Mouse (Mus musculus) kidney, adult 11 months (tissue): ENCODE data around the gene Thpo.
A peak's percentile ranks its signal among the peaks of the same experiment; 100 is the strongest.

Experiments
- DNase-seq: peaks from one replicate; pipeline ENCODE4 v3.0.0; 2022

The Thpo gene

GRCm38 (mm10) chr16:20702522-20702893 lies 31.8 kb downstream of the Thpo start:
- peak; percentile 62 for DNase-seq

DNA sequence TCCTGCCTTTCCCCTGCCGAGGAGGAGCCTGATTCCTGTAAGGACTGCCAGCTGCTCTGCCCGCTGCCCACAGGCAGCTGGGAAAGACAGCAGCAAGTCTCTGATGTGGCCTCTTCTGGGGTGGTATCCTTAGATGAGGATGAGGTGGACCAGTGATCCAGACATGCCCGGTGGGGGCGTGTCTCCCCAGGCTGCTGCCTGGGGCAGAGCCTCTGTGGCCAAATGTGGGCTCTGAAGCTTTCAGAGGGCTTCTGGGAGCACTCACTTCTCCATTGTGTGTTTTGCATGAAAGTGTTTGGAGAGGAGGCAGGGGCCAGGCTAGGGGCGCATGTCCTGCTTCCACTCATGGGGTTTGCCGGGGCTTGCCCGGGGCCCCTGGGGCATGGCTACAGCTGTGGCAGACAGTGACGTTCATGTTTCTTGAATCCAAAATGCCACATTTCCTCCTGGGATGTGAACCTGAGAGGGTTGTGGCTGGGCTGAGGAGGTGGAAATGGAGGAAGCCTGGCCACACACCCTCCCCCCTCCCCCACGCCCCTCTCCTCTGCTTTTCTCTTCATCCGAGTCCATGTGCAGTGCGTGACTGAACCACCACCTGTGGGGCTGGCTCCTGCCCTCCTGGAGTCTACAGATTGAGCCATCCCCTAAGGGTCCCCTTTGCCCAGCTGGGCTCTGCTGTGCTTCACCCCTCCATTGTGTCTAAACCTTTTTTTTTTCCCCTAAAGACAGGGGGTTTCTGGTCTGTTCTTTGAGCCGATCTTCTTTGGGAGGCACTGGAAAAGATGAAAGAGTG lies 32.4 kb downstream of the Thpo start:
- DNase-seq, result no peak

GRCm38 (mm10) chr16:20701316-20701715 lies 33.0 kb downstream of the Thpo start:
- no peak for DNase-seq

DNA sequence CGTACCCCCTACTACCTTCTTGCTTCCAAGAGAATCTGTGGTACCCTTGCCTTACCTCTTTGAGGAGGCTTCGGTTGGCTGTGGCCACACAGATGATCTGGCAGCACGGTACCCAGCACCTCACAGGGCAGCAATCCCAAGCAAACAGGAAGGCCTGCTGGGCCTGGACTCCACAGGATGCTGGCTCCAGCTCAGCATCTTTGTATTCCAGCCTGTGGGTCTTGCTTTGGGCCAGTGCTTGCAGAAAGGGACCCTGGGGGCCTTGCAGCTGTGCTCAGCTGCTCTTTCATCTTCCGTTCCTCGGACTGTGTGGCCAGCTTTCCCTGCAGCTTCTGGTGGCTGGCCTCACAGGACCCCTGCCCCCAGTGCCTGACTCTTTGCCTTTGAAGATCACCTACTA lies 34.3 kb downstream of the Thpo start:
- no peak for DNase-seq

DNA sequence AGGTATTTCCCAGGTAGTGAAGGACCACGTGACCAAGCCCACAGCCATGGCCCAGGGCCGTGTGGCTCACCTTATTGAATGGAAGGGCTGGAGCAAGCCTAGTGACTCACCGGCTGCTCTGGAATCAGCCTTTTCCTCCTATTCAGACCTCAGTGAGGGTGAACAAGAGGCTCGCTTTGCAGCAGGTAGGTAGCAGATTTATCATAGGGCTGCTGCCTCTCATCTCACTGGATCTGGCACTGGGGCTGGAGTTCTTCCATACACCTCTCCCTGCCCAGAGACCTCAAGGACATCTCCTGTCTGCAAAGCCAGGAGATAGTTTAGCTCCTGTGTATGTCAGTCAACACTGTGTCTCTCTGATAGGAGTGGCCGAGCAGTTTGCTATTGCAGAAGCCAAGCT lies 35.0 kb downstream of the Thpo start:
- DNase-seq, result no peak

DNA sequence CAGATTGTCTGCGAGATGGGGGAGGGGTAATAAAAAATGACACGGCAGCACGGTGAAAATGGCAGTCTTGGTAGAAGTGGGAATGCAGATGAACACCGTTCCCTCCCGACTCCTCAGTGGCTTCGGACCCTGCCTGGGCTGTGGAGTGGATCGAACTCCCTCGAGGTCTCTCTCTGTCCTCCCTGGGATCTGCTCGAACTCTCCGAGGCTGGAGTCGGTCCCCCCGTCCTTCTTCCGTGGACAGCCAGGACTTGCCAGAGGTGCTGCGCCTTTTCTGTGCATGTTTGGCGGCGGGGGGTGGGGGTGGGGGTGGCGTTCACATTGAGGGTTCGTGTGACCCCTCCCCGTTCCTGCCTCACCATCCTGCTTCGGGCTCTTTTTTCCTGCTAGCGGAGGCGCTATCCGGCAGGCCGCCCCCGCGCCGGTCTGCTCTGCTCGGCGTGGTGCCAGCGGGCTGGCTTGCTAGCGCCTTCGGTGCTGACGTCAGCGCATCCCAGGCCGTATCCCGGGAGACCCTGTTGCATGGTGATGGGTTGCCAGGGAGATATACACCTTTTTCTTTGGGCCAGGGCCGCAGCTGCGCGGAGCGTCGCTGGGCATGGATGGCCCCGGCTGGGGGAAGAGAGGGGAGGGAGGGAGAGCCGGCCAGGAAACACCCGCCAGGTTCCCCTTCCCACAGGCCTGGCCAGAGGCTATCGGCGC lies 38.5 kb downstream of the Thpo start:
- peak; percentile 76 for DNase-seq

DNA sequence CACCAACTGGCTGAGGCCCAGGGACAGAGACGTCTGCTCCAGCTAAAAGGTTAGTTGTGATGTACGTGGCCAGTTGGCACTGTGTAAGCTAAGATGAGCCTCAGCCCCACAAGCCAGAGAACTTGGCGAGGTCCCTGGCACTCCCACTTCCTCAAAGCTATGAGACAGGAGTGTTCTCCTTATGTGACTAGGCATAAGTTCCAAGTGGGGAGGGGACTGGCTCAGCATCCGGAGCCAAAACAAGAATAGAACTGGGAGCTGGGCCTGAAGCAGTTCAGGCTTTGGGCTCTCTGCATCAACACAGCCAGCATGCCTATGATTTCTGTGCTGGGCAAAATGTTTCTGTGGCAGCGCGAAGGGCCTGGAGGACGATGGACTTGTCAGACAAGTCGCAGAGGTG lies 39.5 kb downstream of the Thpo start:
- DNase-seq, result no peak

DNA sequence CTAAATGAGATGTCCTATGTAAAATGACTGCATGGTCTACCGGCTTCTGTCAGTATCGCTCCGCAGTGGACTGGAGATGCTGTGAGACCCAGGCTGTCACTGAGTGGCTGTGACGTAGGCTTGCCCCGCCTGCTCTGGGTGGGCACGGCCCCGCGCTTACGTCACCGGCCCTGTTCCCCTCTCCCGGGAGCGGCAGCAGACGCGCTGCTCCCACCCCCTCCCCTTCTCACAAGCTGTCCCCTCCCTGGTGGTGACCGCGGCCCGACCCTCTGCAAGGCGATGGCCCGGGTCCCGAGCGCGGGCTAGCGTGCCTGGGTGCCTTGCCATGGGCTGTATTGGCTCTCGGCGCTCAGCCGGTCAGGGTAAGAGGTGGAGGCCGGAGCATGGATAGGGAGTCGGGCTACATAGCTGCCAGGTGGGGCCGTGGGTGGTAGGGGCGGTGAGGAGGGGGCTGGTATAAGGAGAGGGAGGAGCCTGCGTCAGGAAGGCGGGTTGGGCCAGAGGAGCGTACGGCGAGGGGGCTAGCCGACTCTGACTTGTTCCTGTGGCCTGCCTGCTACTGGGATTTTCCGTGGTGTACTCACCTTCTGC lies 41.1 kb downstream of the Thpo start, which contains the start of gene Fam131a:
Gene Fam131a (plus strand): TSS at position 131 of the 591 bp plus-strand sequence.
- peak; percentile 81 for DNase-seq

GRCm38 (mm10) chr16:20692241-20692965 lies 41.9 kb downstream of the Thpo start:
- no peak for DNase-seq

GRCm38 (mm10) chr16:20691617-20692016 lies 42.7 kb downstream of the Thpo start:
- DNase-seq, result no peak

DNA sequence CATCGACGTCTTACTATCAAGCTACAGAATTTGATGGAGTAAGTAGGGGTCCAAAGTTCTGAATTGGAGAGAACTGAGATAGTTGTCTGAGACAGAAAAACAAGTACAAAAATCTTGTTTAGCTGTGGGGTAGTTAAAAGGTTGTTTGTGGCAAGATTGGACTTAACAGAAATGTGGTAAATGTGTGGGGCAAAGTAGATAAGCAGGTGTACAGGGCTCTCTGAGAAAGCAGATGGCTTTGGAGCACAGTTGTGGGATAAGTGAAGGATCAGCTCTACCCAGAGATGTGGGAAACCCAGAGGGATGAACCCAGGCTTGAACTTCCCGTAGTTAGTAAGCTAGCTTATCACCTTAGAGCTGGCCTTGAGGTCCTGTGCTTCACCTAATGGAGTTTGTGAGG lies 43.5 kb downstream of the Thpo start:
- no peak for DNase-seq

- peak; percentile 82 for DNase-seq
Measured at GRCm38 (mm10) chr16:20677974-20678675, 56.2 kb downstream of the Thpo start.

- no peak for DNase-seq
Measured at GRCm38 (mm10) chr16:20677380-20677779, 56.9 kb downstream of the Thpo start.

DNA sequence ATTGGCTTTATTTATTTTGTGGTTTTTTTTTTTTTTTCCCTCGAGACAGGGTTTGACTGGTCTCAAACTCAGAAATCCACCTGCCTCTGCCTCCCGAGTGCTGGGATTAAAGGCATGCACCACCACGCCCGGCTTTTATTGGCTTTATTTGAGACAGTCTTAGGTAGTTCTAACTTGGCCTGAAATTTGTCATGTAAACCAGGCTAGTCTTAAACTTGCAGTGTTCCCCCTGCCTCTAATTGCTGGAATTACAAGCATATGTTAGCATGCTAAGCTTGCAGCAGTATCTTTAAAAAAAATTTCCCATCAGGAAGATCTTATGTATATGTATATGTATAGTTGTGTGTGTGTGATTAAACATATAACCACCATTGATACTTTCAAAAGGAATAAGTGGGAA lies 57.6 kb downstream of the Thpo start:
- DNase-seq, result no peak

DNA sequence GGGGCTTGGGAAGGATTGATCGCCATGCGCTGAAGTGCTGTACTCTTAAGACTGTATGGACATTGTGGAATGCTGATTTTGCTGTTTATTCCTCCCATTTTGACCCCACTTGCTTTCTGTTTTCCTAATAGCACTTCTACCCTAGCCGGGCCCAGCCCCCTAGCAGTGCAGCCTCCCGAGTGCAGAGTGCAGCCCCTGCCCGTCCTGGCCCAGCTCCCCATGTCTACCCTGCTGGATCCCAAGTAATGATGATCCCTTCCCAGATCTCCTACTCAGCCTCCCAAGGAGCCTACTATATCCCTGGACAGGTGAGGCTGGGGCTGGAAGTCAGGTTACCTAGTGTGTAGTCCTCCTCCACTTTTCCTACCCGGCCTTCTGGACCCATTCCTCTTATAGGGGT lies 59.1 kb downstream of the Thpo start:
- DNase-seq, result no peak
